Mouse (Mus musculus): ENCODE measurements around the gene Tfr2. TPM values are rescaled to one million over a fixed set of nuclear protein-coding genes. Genes with fewer than 3 reads are reported as not detected.

Gene Tfr2
- polyA plus RNA-seq, 1 experiment, result 5.4 TPM

- peak overlapping the region; percentile 71 for H3K4me3 ChIP-seq (ENCODE audit: low read depth, low read length)
- H3K36me3 ChIP-seq (ENCODE audit: control insufficient read depth, insufficient read depth, low read length, poor library complexity, severe bottlenecking), result peaks cover 5% of the 10 kb centered on the region
- TF ChIP-seq EP300 (IDR thresholded peaks at IDR 0.05; ENCODE audit: insufficient read depth, low read depth, low read length), result peak; percentile 40; the same call in 1 of the 2 replicates
- no peak for TF ChIP-seq CTCF (IDR thresholded peaks at IDR 0.05; ENCODE audit: low read depth, low read length)
- no peak for TF ChIP-seq POLR2A (IDR thresholded peaks at IDR 0.05; ENCODE audit: insufficient read depth, low read length)
- H3K9ac ChIP-seq (ENCODE audit: low read depth, poor library complexity, severe bottlenecking), result peak overlapping the region; percentile 74
- H3K4me1 ChIP-seq (ENCODE audit: control insufficient read depth, insufficient read depth, low read length), result no peaks in the 10 kb centered on the region
- peak overlapping the region; percentile 96 for H3K27ac ChIP-seq (ENCODE audit: insufficient read depth, low read length)
- H3K27me3 ChIP-seq (ENCODE audit: control insufficient read depth, insufficient read depth, low read length, poor library complexity, severe bottlenecking), result no peaks in the 10 kb centered on the region
- H3K9me3 ChIP-seq (replicated peaks; ENCODE audit: control insufficient read depth, insufficient read depth, low read length, poor library complexity, severe bottlenecking), result no peaks in the 10 kb centered on the region
Observed at GRCm38 (mm10) chr5:137630602-137631001, 61.0 kb downstream of the Tfr2 start.

- no peaks in the 10 kb centered on the region for H3K27me3 ChIP-seq (ENCODE audit: control insufficient read depth, insufficient read depth, low read length, poor library complexity, severe bottlenecking)
- H3K27ac ChIP-seq (ENCODE audit: insufficient read depth, low read length), result peak overlapping the region; percentile 96
- H3K36me3 ChIP-seq (ENCODE audit: control insufficient read depth, insufficient read depth, low read length, poor library complexity, severe bottlenecking), result peaks cover 9% of the 10 kb centered on the region
- peak overlapping the region; percentile 71 for H3K4me3 ChIP-seq (ENCODE audit: low read depth, low read length)
- H3K9ac ChIP-seq (ENCODE audit: low read depth, poor library complexity, severe bottlenecking), result peak overlapping the region; percentile 74
- no peak for TF ChIP-seq CTCF (IDR thresholded peaks at IDR 0.05; ENCODE audit: low read depth, low read length)
- peak; percentile 95 for TF ChIP-seq EP300 (IDR thresholded peaks at IDR 0.05; ENCODE audit: insufficient read depth, low read depth, low read length)
- TF ChIP-seq POLR2A (IDR thresholded peaks at IDR 0.05; ENCODE audit: insufficient read depth, low read length), result no peak
- no peaks in the 10 kb centered on the region for H3K4me1 ChIP-seq (ENCODE audit: control insufficient read depth, insufficient read depth, low read length)
- H3K9me3 ChIP-seq (replicated peaks; ENCODE audit: control insufficient read depth, insufficient read depth, low read length, poor library complexity, severe bottlenecking), result no peaks in the 10 kb centered on the region
Observed at GRCm38 (mm10) chr5:137631171-137631570, 61.5 kb downstream of the Tfr2 start.

GRCm38 (mm10) chr5:137631591-137631990, 62.0 kb downstream of the Tfr2 start:
- H3K27ac ChIP-seq (ENCODE audit: insufficient read depth, low read length), result peak overlapping the region; percentile 96
- H3K4me1 ChIP-seq (ENCODE audit: control insufficient read depth, insufficient read depth, low read length), result no peaks in the 10 kb centered on the region
- H3K4me3 ChIP-seq (ENCODE audit: low read depth, low read length), result peak overlapping the region; percentile 26
- H3K27me3 ChIP-seq (ENCODE audit: control insufficient read depth, insufficient read depth, low read length, poor library complexity, severe bottlenecking), result no peaks in the 10 kb centered on the region
- no peaks in the 10 kb centered on the region for H3K9me3 ChIP-seq (replicated peaks; ENCODE audit: control insufficient read depth, insufficient read depth, low read length, poor library complexity, severe bottlenecking)
- H3K36me3 ChIP-seq (ENCODE audit: control insufficient read depth, insufficient read depth, low read length, poor library complexity, severe bottlenecking), result peaks cover 9% of the 10 kb centered on the region
- no peak for TF ChIP-seq EP300 (IDR thresholded peaks at IDR 0.05; ENCODE audit: insufficient read depth, low read depth, low read length)
- TF ChIP-seq CTCF (IDR thresholded peaks at IDR 0.05; ENCODE audit: low read depth, low read length), result no peak
- TF ChIP-seq POLR2A (IDR thresholded peaks at IDR 0.05; ENCODE audit: insufficient read depth, low read length), result no peak
- peak overlapping the region; percentile 52 for H3K9ac ChIP-seq (ENCODE audit: low read depth, poor library complexity, severe bottlenecking)

- TF ChIP-seq EP300 (IDR thresholded peaks at IDR 0.05; ENCODE audit: insufficient read depth, low read depth, low read length), result 0 out of 2 replicates have a peak, but pooled peaks have one; percentile 18
- no peak for TF ChIP-seq POLR2A (IDR thresholded peaks at IDR 0.05; ENCODE audit: insufficient read depth, low read length)
- no peak for TF ChIP-seq CTCF (IDR thresholded peaks at IDR 0.05; ENCODE audit: low read depth, low read length)
- peaks cover 28% of the 10 kb centered on the region for H3K36me3 ChIP-seq (ENCODE audit: control insufficient read depth, insufficient read depth, low read length, poor library complexity, severe bottlenecking)
- H3K4me1 ChIP-seq (ENCODE audit: control insufficient read depth, insufficient read depth, low read length), result peaks cover 3% of the 10 kb centered on the region
- peak overlapping the region; percentile 96 for H3K27ac ChIP-seq (ENCODE audit: insufficient read depth, low read length)
- H3K9ac ChIP-seq (ENCODE audit: low read depth, poor library complexity, severe bottlenecking), result peak overlapping the region; percentile 13; the same call in 1 of the 2 replicates
- H3K27me3 ChIP-seq (ENCODE audit: control insufficient read depth, insufficient read depth, low read length, poor library complexity, severe bottlenecking), result no peaks in the 10 kb centered on the region
- no peaks in the 10 kb centered on the region for H3K9me3 ChIP-seq (replicated peaks; ENCODE audit: control insufficient read depth, insufficient read depth, low read length, poor library complexity, severe bottlenecking)
- H3K4me3 ChIP-seq (ENCODE audit: low read depth, low read length), result no peak overlapping the region
Observed at GRCm38 (mm10) chr5:137633397-137634084, 63.9 kb downstream of the Tfr2 start.

Other genes with a start within 250 kb of the Tfr2 start
- gene Slc12a9, start 236.2 kb upstream of the Tfr2 start, polyA plus RNA-seq (2011; ENCODE audit: insufficient read depth, insufficient read length, low read depth, missing spikeins), result 7.9 and 8.8 TPM in 2 replicates
- 17.1 and 20.7 TPM in 2 replicates for gene Ephb4, start 219.7 kb upstream of the Tfr2 start, polyA plus RNA-seq (2011; ENCODE audit: insufficient read depth, insufficient read length, low read depth, missing spikeins)
- 0.04 TPM in 1 of 2 replicates, not detected in the other for gene Zan, start 92.8 kb upstream of the Tfr2 start, polyA plus RNA-seq (2011; ENCODE audit: insufficient read depth, insufficient read length, low read depth, missing spikeins)
- 14.4 and 15.0 TPM in 2 replicates for gene Pop7, start 67.3 kb upstream of the Tfr2 start, polyA plus RNA-seq (2011; ENCODE audit: insufficient read depth, insufficient read length, low read depth, missing spikeins)
- 33.5 and 37.9 TPM in 2 replicates for gene Gigyf1, start 51.3 kb upstream of the Tfr2 start, polyA plus RNA-seq (2011; ENCODE audit: insufficient read depth, insufficient read length, low read depth, missing spikeins)
- not detected in 2 replicates for gene Epo, start 36.6 kb upstream of the Tfr2 start, polyA plus RNA-seq (2011; ENCODE audit: insufficient read depth, insufficient read length, low read depth, missing spikeins)
- gene Gnb2, start 36.3 kb upstream of the Tfr2 start, polyA plus RNA-seq (2011; ENCODE audit: insufficient read depth, insufficient read length, low read depth, missing spikeins), result 208 and 237 TPM in 2 replicates
- gene Actl6b, start 16.3 kb upstream of the Tfr2 start, polyA plus RNA-seq (2011; ENCODE audit: insufficient read depth, insufficient read length, low read depth, missing spikeins), result not detected in 2 replicates
- 20.3 and 22.4 TPM in 2 replicates for gene Mospd3, start 31.2 kb downstream of the Tfr2 start, polyA plus RNA-seq (2011; ENCODE audit: insufficient read depth, insufficient read length, low read depth, missing spikeins)
- 49.2 and 60.6 TPM in 2 replicates for gene Pcolce, start 43.9 kb downstream of the Tfr2 start, polyA plus RNA-seq (2011; ENCODE audit: insufficient read depth, insufficient read length, low read depth, missing spikeins)
- gene Fbxo24, start 59.2 kb downstream of the Tfr2 start, polyA plus RNA-seq (2011; ENCODE audit: insufficient read depth, insufficient read length, low read depth, missing spikeins), result 0.48 and 0.94 TPM in 2 replicates
- gene Lrch4, start 59.3 kb downstream of the Tfr2 start, polyA plus RNA-seq (2011; ENCODE audit: insufficient read depth, insufficient read length, low read depth, missing spikeins), result 25.1 and 28.6 TPM in 2 replicates
- gene Gm20605, start 59.3 kb downstream of the Tfr2 start, polyA plus RNA-seq (2011; ENCODE audit: insufficient read depth, insufficient read length, low read depth, missing spikeins), result 5.4 and 9.0 TPM in 2 replicates
- gene Sap25, start 71.5 kb downstream of the Tfr2 start, polyA plus RNA-seq (2011; ENCODE audit: insufficient read depth, insufficient read length, low read depth, missing spikeins), result 5.0 and 7.9 TPM in 2 replicates
- 1.2 and 1.5 TPM in 2 replicates for gene Irs3, start 75.9 kb downstream of the Tfr2 start, polyA plus RNA-seq (2011; ENCODE audit: insufficient read depth, insufficient read length, low read depth, missing spikeins)
- gene Agfg2, start 114.9 kb downstream of the Tfr2 start, polyA plus RNA-seq (2011; ENCODE audit: insufficient read depth, insufficient read length, low read depth, missing spikeins), result 14.8 and 16.0 TPM in 2 replicates
- 12.4 and 13.0 TPM in 2 replicates for gene Nyap1, start 171.8 kb downstream of the Tfr2 start, polyA plus RNA-seq (2011; ENCODE audit: insufficient read depth, insufficient read length, low read depth, missing spikeins)
- 47.7 and 53.3 TPM in 2 replicates for gene Tsc22d4, start 175.9 kb downstream of the Tfr2 start, polyA plus RNA-seq (2011; ENCODE audit: insufficient read depth, insufficient read length, low read depth, missing spikeins)
- gene Ppp1r35, start 209.0 kb downstream of the Tfr2 start, polyA plus RNA-seq (2011; ENCODE audit: insufficient read depth, insufficient read length, low read depth, missing spikeins), result 30.3 and 35.4 TPM in 2 replicates
- gene Mepce, start 217.8 kb downstream of the Tfr2 start, polyA plus RNA-seq (2011; ENCODE audit: insufficient read depth, insufficient read length, low read depth, missing spikeins), result 21.6 and 24.8 TPM in 2 replicates
- gene Zcwpw1, start 218.0 kb downstream of the Tfr2 start, polyA plus RNA-seq (2011; ENCODE audit: insufficient read depth, insufficient read length, low read depth, missing spikeins), result 15.0 and 15.5 TPM in 2 replicates